Mouse (Mus musculus) heart, embryonic 12.5 days (tissue): ENCODE measurements at regions not wholly inside any gene's neighbourhood (a gene's known extent, or its start where the extent isn't known, plus 50 kb on each side); places are given as distances from the start of the nearest gene placed in this dataset.

Experiments used
- ATAC-seq: fragments of 200-750 bp; cut with Nextera tagmentation; 2 replicates; pipeline ENCODE4 v1.8.0; 2017; ENCODE audit warnings: moderate TSS enrichment, moderate library complexity; ENCODE audit not compliant: insufficient number of reproducible peaks, low FRiP score
- H3K27ac ChIP-seq: fragments of 300-500 bp; sonication (generic); 2 replicates; pipeline ENCODE4 v1.5.1; 2016; ENCODE audit warnings: mild to moderate bottlenecking, moderate library complexity; ENCODE audit not compliant: poor library complexity, severe bottlenecking
- H3K27me3 ChIP-seq: fragments of 300-500 bp; sonication (generic); replicated peaks from 2 replicates; pipeline ENCODE4 v1.6.1; 2016; ENCODE audit warnings: mild to moderate bottlenecking, moderate library complexity
- H3K36me3 ChIP-seq: fragments of 300-500 bp; sonication (generic); 2 replicates; pipeline ENCODE4 v1.6.1; 2016; ENCODE audit warnings: mild to moderate bottlenecking, moderate library complexity
- H3K4me1 ChIP-seq: fragments of 300-500 bp; sonication (generic); replicated peaks from 2 replicates; pipeline ENCODE4 v1.6.1; 2016; ENCODE audit warnings: mild to moderate bottlenecking
- H3K4me2 ChIP-seq: fragments of 300-500 bp; sonication (generic); 2 replicates; pipeline ENCODE4 v1.6.1; 2016; ENCODE audit warnings: mild to moderate bottlenecking, moderate library complexity
- H3K4me3 ChIP-seq: fragments of 300-500 bp; sonication (generic); 2 replicates; pipeline ENCODE4 v1.5.1; 2016; ENCODE audit warnings: mild to moderate bottlenecking
- H3K9ac ChIP-seq: fragments of 300-500 bp; sonication (generic); 2 replicates; pipeline ENCODE4 v1.6.1; 2016; ENCODE audit warnings: mild to moderate bottlenecking, moderate library complexity
- H3K9me3 ChIP-seq: fragments of 300-500 bp; sonication (generic); replicated peaks from 2 replicates; pipeline ENCODE4 v1.6.1; 2016; ENCODE audit warnings: mild to moderate bottlenecking, moderate library complexity
- WGBS: fragments of 180-500 bp; shearing (Covaris S2); methylation state at CpG from one replicate; pipeline ENCODE4 v1.1.7; 2016; 5-methylcytosine and 5-hydroxymethylcytosine counted together

DNA sequence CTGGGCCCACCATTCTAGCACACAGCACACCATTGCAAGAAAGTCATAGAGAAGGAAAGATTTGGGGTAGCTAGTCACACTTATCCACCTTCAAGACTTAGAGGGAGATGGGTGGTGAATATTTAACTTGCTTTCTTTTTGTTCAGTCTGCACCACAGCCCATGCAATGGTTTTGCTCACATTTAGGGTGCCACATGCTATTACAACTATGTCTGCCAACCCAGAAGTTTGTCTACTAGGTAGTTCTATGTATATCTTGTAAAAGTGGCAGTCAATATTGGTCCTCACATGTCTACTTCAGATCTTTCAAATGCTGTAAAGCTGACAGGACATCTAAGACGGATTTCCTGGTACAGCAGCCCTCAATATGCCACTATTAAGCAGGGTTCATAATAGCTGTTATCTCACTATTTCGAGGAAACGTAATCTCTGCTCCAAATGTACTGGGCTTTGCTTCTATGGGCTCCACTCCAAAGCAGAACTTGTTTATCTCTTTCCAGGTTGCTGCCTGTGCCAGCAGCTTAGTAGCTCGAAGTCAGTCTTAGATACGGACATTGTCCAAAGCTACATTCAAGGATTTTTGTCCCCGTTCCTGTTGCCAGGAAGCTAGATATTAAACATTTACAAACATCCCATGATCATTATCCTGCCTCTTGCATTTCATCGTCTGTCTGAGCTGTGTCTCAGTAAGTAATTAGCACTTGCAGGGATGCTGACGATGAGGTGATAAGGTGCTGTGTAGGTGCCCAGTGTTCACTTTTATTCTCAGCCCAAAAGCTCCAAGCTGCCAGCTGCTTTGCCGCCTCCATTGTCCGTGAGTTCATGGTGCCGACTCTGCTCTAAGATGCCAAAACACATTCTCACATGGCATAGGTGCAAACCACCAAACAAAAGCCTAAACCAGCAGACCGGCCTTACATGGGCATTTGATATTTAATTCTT is 327.8 kb upstream of the Robo2 start:
- Histone ChIP-seq H3K9ac (no peak overlapping the region), H3K4me3 (no peak overlapping the region), H3K36me3 (no peaks in the 10 kb centered on the region), H3K4me2 (peak overlapping the region; percentile 35), H3K4me1 (peaks cover 9% of the 10 kb centered on the region), H3K27me3 (no peaks in the 10 kb centered on the region), H3K27ac (no peak overlapping the region), H3K9me3 (no peaks in the 10 kb centered on the region)
- 42% methylated on average over 12 of the region's 12 CpGs for WGBS
- no peak for ATAC-seq

DNA sequence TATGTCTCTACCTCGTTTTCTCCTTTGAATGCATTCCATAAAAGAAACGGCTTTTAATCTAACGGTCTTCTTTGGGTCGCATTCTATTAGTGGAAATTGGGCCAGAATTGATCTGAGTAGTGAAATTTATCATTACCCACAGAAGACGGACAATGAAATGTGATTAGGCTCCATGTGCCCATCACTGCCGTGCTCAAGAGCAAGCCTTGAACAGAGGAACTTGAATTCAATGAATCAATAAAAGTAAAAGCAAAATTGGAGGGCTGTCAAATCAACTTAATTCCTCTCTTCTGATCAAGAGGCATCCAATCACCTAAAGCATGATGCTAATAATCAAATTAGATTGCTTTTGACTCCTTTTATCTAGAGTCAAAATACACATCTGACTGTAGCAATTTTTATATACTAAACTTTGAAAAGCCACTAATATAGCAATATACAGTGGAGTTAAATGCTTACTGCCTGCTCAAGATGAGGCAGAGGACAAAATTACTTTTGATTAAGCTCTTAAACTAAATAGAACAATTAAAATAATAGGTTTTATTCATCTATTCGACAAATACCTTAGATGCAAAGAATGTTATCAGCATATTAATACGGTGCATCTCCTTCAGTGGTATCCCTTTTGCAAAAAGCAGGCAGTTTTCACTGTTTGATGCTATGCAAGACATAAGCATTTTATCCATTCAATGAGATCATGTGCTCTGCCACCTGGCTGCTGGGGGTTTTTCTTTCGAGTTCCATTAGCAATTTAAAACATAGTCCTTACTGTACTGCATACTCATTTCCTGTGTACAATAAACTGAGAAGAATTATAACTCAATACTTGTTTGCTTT is 321.5 kb upstream of the Robo2 start:
- Histone ChIP-seq H3K4me1 (0 out of 2 replicates have a peak, but pooled peaks cover 9% of the 10 kb centered on the region), H3K9me3 (no peaks in the 10 kb centered on the region), H3K4me3 (no peak overlapping the region), H3K36me3 (no peaks in the 10 kb centered on the region), H3K27ac (no peak overlapping the region), H3K4me2 (no peak overlapping the region), H3K27me3 (no peaks in the 10 kb centered on the region), H3K9ac (no peak overlapping the region)
- no peak for ATAC-seq
- WGBS = 84% methylated on average over 9 of the region's 9 CpGs

DNA sequence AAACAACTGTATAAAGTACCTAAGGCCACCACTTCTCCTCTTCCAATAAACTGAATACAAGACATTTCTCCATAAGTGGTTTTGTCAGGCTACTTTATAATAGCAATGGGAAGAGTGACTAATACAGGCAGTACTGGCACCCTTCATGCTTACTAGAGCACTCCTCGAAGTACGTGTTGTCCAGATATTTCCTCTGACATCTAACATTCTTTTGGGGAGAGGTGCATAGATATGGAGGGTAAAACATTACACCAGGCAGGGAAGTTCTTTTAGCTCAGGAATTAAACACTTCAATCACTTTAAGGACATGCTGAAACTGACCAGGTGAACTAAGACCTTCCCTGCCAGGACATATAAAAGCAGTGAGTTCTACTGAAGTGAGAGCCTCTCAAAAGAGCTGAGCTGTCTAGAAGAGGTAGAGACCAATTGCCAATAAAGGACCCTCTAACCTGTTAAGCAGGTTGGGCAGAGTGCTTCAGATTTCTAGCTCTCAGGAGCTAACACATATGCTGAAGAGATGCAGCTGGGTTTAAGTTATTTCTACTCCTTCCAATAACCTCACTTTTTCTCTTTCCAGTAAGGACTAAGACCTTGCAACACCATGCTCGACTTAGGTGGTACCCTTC is 318.7 kb upstream of the Robo2 start:
- Histone ChIP-seq H3K9ac (no peak overlapping the region), H3K36me3 (no peaks in the 10 kb centered on the region), H3K9me3 (no peaks in the 10 kb centered on the region), H3K27ac (no peak overlapping the region), H3K4me1 (0 out of 2 replicates have a peak, but pooled peaks cover 9% of the 10 kb centered on the region), H3K27me3 (no peaks in the 10 kb centered on the region), H3K4me3 (no peak overlapping the region), H3K4me2 (no peak overlapping the region)
- 48% methylated on average over 3 of the region's 3 CpGs for WGBS
- ATAC-seq = no peak

DNA sequence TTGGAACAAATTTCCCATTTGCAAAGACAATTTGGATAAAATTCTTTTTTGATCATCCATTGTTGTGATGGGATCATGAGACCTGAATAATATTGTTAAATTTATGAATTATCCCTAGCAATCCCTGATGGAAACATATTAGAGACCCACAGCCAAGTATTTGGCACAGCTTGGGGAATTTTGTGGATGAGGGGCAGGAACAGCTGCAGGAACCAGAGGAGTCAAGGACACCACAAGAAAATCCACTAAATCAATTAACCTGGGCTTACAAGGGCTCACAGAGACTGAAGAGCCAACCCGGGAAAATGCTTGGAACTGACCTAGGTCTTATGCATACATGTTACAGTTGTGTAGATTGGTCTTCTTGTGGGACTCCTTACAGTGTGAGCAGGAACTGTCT is 311.6 kb upstream of the Robo2 start:
- H3K9me3 ChIP-seq = no peaks in the 10 kb centered on the region
- H3K4me1 ChIP-seq = no peaks in the 10 kb centered on the region
- no peak overlapping the region for H3K4me3 ChIP-seq
- no peak overlapping the region for H3K27ac ChIP-seq
- 55% methylated on average over 1 of the region's 1 CpGs for WGBS
- H3K4me2 ChIP-seq = no peak overlapping the region
- no peaks in the 10 kb centered on the region for H3K27me3 ChIP-seq
- no peak for ATAC-seq
- H3K9ac ChIP-seq = no peak overlapping the region
- no peaks in the 10 kb centered on the region for H3K36me3 ChIP-seq

DNA sequence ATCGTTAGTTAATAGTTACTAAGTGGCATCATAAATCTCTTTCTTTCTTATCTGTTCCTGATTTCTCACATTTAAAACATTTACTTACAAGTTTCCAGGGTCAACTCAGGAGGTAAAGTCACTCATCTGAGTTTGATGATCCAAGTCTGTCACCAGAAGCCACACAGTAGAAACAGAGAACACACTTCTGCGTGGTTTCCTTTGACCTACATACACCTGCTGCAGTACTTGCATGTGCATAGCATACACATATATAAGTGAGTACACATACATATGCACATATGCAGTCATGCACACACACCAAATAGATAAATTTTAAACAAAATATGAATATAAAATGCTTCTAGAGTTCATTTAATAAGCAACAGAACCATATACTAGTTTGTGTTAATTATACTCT is 306.5 kb upstream of the Robo2 start:
- H3K27me3 ChIP-seq = no peaks in the 10 kb centered on the region
- no peak overlapping the region for H3K9ac ChIP-seq
- ATAC-seq = no peak
- no peak overlapping the region for H3K4me3 ChIP-seq
- H3K36me3 ChIP-seq = no peaks in the 10 kb centered on the region
- H3K9me3 ChIP-seq = no peaks in the 10 kb centered on the region
- WGBS = 77% methylated on average over 2 of the region's 2 CpGs
- H3K4me1 ChIP-seq = no peaks in the 10 kb centered on the region
- no peak overlapping the region for H3K27ac ChIP-seq
- no peak overlapping the region for H3K4me2 ChIP-seq

DNA sequence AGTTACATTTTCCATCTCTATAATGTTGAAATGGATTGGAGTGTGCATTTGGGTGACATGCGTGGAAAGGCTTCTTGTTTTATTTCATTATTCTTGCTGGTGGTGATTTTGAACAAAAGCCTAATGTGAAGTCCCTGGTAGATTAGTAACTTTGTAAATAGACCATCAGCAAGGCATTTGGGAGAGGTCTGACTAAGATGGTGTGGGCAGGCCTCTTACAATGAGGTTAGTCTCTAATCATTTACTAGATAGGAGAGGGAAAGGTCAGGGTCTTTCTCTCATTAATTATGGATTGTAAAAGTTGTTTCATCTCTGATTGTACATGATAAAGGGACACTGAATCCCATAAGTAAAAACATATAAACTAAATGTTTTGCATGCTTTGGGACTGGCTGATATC is 306.0 kb upstream of the Robo2 start:
- no peak overlapping the region for H3K4me2 ChIP-seq
- 91% methylated on average over 1 of the region's 1 CpGs for WGBS

DNA sequence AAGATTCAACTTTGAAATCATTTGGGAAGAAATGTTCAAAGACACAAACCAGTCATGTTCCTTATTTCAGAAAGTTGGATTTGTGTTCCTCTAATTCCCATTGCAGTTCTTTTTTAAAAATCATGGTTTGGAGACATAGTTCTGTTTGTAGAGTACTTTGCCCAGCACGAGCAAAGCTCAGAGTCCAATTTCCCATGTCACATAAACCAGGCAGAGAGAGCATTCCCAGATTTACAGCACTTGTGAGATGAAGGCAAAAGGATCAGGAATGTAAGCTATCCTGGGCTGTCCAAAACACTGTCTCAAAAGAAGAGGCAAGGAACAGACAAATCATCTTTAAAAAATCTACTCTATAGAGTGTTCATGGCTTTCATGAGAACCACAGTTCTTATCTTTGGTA is 303.3 kb upstream of the Robo2 start:
- Histone ChIP-seq H3K27me3 (no peaks in the 10 kb centered on the region), H3K9ac (no peak overlapping the region), H3K27ac (no peak overlapping the region), H3K4me2 (no peak overlapping the region), H3K36me3 (no peaks in the 10 kb centered on the region), H3K4me1 (no peaks in the 10 kb centered on the region), H3K4me3 (no peak overlapping the region), H3K9me3 (no peaks in the 10 kb centered on the region)
- ATAC-seq = no peak
- WGBS = 53% methylated on average over 1 of the region's 1 CpGs

More for the DNA sequence above, 306.0 kb upstream of the Robo2 start:
- H3K4me1 ChIP-seq = no peaks in the 10 kb centered on the region
- ATAC-seq = no peak
- no peaks in the 10 kb centered on the region for H3K36me3 ChIP-seq
- H3K27ac ChIP-seq = no peak overlapping the region
- H3K4me3 ChIP-seq = no peak overlapping the region
- H3K27me3 ChIP-seq = no peaks in the 10 kb centered on the region
- no peak overlapping the region for H3K9ac ChIP-seq
- no peaks in the 10 kb centered on the region for H3K9me3 ChIP-seq

DNA sequence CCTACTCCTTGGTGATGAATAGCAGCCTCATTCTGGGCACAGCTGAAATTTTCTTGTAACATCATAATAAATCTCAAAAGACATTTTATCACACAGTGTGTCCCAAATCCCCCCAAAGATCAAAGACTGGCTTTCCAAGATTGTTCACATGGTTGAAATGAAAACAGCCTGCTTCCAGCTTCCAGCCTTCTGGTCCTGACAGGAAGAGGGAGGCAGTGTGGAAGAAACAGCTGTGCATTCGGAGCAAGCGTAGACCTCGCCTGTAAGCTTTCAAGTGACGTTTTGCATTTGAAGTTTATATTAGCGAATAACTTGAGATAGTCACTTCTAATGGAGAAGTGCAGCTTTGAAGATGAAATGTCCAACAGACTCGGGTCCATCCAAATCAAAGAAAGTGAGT is 300.9 kb upstream of the Robo2 start:
- no peak overlapping the region for H3K4me3 ChIP-seq
- no peak overlapping the region for H3K4me2 ChIP-seq
- H3K27ac ChIP-seq = no peak overlapping the region
- 67% methylated on average over 6 of the region's 6 CpGs for WGBS
- no peaks in the 10 kb centered on the region for H3K36me3 ChIP-seq
- H3K27me3 ChIP-seq = no peaks in the 10 kb centered on the region
- H3K4me1 ChIP-seq = no peaks in the 10 kb centered on the region
- H3K9ac ChIP-seq = no peak overlapping the region
- no peaks in the 10 kb centered on the region for H3K9me3 ChIP-seq
- no peak for ATAC-seq

DNA sequence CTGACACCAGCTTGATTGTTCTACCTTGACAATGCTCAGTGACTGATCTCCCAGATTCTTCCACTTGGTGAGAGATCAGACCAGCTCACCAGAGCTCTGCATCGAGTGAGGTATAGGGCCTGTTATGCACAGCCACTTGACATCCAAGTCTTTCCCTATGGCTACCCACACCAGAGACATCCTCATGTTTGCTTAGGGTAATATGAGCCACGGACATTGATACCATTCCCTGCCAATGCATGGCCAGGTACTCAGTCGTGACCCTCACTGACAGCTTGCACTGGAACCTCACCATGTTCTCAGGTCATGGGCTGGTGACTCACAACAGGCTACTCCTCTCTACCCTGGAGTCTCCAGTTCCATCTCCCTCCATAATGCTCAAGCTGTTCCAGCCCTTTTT is 290.4 kb upstream of the Robo2 start:
- no peak overlapping the region for H3K27ac ChIP-seq
- H3K36me3 ChIP-seq = no peaks in the 10 kb centered on the region
- H3K27me3 ChIP-seq = no peaks in the 10 kb centered on the region
- no peak overlapping the region for H3K4me3 ChIP-seq
- H3K4me2 ChIP-seq = no peak overlapping the region
- no peak for ATAC-seq
- H3K9me3 ChIP-seq = no peaks in the 10 kb centered on the region
- no peaks in the 10 kb centered on the region for H3K4me1 ChIP-seq
- 82% methylated on average over 3 of the region's 3 CpGs for WGBS
- H3K9ac ChIP-seq = no peak overlapping the region

DNA sequence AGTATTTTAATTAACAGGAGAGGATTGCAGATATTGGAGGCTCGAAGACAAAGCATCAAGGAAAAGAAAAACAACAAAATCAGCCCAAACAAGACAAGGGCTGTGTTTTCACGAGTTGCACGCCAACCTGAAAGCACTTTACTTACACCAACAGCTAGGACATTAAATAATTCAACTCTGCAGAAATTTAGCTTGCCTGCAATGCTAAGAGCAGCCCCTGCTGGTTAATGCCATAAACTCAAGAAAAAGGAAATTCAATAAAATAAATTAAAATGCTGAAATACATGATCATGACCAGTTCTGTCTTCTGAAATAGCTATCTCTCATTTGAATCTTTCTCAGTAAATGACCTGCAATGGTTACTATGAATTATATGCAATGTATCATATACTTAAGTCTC is 271.7 kb upstream of the Robo2 start:
- Histone ChIP-seq H3K4me2 (no peak overlapping the region), H3K4me1 (no peaks in the 10 kb centered on the region), H3K36me3 (no peaks in the 10 kb centered on the region), H3K9me3 (no peaks in the 10 kb centered on the region), H3K27ac (no peak overlapping the region), H3K27me3 (no peaks in the 10 kb centered on the region), H3K9ac (no peak overlapping the region), H3K4me3 (no peak overlapping the region)
- 28% methylated on average over 3 of the region's 3 CpGs for WGBS
- ATAC-seq = no peak

DNA sequence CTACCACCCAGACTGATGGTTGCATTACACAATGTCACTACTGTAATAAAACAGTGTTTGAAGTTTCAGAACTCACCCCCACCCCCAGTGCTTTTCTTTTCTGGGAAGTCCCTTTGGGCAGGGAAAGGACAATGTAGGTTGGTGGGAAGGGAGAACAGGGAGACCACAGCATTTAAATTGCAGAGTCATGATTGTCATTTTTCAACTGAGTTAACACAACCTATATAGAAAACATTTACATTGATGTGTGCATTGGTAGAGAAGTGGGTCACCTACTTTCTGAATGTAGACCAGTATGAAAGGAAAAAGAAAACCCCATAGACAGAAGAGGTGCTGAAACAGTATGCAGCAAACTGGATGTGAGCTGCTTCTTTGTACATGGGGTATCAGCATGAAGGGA is 264.0 kb upstream of the Robo2 start:
- Histone ChIP-seq H3K4me3 (no peak overlapping the region), H3K4me1 (no peaks in the 10 kb centered on the region), H3K9ac (no peak overlapping the region), H3K27ac (no peak overlapping the region), H3K9me3 (no peaks in the 10 kb centered on the region), H3K27me3 (no peaks in the 10 kb centered on the region), H3K4me2 (no peak overlapping the region), H3K36me3 (no peaks in the 10 kb centered on the region)
- no peak for ATAC-seq
